Comparison of ENCODE assay signal across 8 mouse cellular contexts in genomic region chr11:79224562-79225280, GRCm38 (mm10). TPM values are rescaled to one million over a fixed set of nuclear protein-coding genes. Genes with fewer than 3 reads are reported as not detected.
A peak's percentile ranks its signal among the peaks of the same experiment; 100 is the strongest.
DNase-seq lines count a peak whose midpoint lies in the region; ATAC-seq and TF ChIP-seq lines count a peak whose summit lies in the region.

No protein-coding gene starts in this region.

- no peaks in the 10 kb centered on the region for H3K79me2 ChIP-seq in myocyte (ENCODE audit: control insufficient read depth, insufficient read depth)

- peak; percentile 94 for TF ChIP-seq CTCF in bone marrow, adult 2 months (IDR thresholded peaks at IDR 0.05; ENCODE audit: control insufficient read depth, insufficient read depth, low read length)
- TF ChIP-seq CTCF in kidney, postnatal 0 days (IDR thresholded peaks at IDR 0.05; ENCODE audit: low read depth), result peak; percentile 98

- H3K4me2 ChIP-seq in embryonic facial prominence, embryonic 15.5 days (replicated peaks), result no peak overlapping the region; the same call in 1 of the 2 replicates
- H3K4me2 ChIP-seq in kidney, postnatal 0 days (ENCODE audit: low read length), result peak overlapping the region; percentile 8; the same call in 1 of the 2 replicates
- H3K4me2 ChIP-seq in liver, embryonic 11.5 days, result peak overlapping the region; percentile 52
- peak overlapping the region; percentile 2 for H3K4me2 ChIP-seq in myocyte (ENCODE audit: low read depth)

- H3K9ac ChIP-seq in embryonic facial prominence, embryonic 15.5 days, result no peak overlapping the region
- no peak overlapping the region for H3K9ac ChIP-seq in kidney, postnatal 0 days (ENCODE audit: low read depth, low read length)
- peak overlapping the region; percentile 48 for H3K9ac ChIP-seq in liver, embryonic 11.5 days (ENCODE audit: low read depth, low read length)

- peak overlapping the region; percentile 4 for H3K4me3 ChIP-seq in bone marrow, adult 2 months (replicated peaks; ENCODE audit: control insufficient read depth, low read depth, low read length)
- H3K4me3 ChIP-seq in embryonic facial prominence, embryonic 15.5 days (replicated peaks), result no peak overlapping the region
- no peak overlapping the region for H3K4me3 ChIP-seq in heart, embryonic 10.5 days
- H3K4me3 ChIP-seq in kidney, postnatal 0 days (replicated peaks; ENCODE audit: low read depth, low read length), result no peak overlapping the region
- H3K4me3 ChIP-seq in liver, embryonic 11.5 days (ENCODE audit: low read depth, low read length), result no peak overlapping the region
- peak overlapping the region; percentile 4 for H3K4me3 ChIP-seq in myocyte

- no peaks in the 10 kb centered on the region for H3K36me3 ChIP-seq in embryonic facial prominence, embryonic 15.5 days
- no peaks in the 10 kb centered on the region for H3K36me3 ChIP-seq in heart, embryonic 10.5 days
- H3K36me3 ChIP-seq in kidney, postnatal 0 days (ENCODE audit: insufficient read depth, low read length), result no peaks in the 10 kb centered on the region
- H3K36me3 ChIP-seq in liver, embryonic 11.5 days (ENCODE audit: control insufficient read depth, insufficient read depth, low read length), result no peaks in the 10 kb centered on the region
- H3K36me3 ChIP-seq in myocyte (ENCODE audit: control insufficient read depth, insufficient read depth), result no peaks in the 10 kb centered on the region

- no peaks in the 10 kb centered on the region for H3K9me3 ChIP-seq in embryonic facial prominence, embryonic 15.5 days (replicated peaks)
- H3K9me3 ChIP-seq in heart, embryonic 10.5 days, result no peaks in the 10 kb centered on the region
- H3K9me3 ChIP-seq in kidney, postnatal 0 days (replicated peaks; ENCODE audit: low read length), result no peaks in the 10 kb centered on the region
- H3K9me3 ChIP-seq in liver, embryonic 11.5 days (ENCODE audit: control insufficient read depth, low read length), result no peaks in the 10 kb centered on the region

- peaks cover 2% of the 10 kb centered on the region; the same call in 1 of the 2 replicates for H3K4me1 ChIP-seq in bone marrow, adult 2 months (ENCODE audit: control insufficient read depth, insufficient read depth, low read length)
- H3K4me1 ChIP-seq in embryonic facial prominence, embryonic 15.5 days, result peaks cover 17% of the 10 kb centered on the region
- H3K4me1 ChIP-seq in heart, embryonic 10.5 days, result peaks cover 16% of the 10 kb centered on the region
- peaks cover 13% of the 10 kb centered on the region for H3K4me1 ChIP-seq in kidney, postnatal 0 days (replicated peaks; ENCODE audit: insufficient read depth, low read length)
- H3K4me1 ChIP-seq in liver, embryonic 11.5 days (replicated peaks; ENCODE audit: control insufficient read depth, insufficient read depth, low read length), result peaks cover 4% of the 10 kb centered on the region

- WGBS in bone marrow, adult 2 months, result 12% methylated on average over 18 of the region's 18 CpGs
- WGBS in embryonic facial prominence, embryonic 15.5 days, result 34% methylated on average over 18 of the region's 18 CpGs
- WGBS in heart, embryonic 10.5 days, result 39% methylated on average over 18 of the region's 18 CpGs
- WGBS in kidney, postnatal 0 days, result 15% methylated on average over 18 of the region's 18 CpGs
- WGBS in liver, embryonic 11.5 days, result 26% methylated on average over 18 of the region's 18 CpGs

- H3K27ac ChIP-seq in bone marrow, adult 2 months (ENCODE audit: control insufficient read depth, insufficient read depth, low read depth, low read length, poor library complexity), result peak overlapping the region; percentile 50
- H3K27ac ChIP-seq in embryonic facial prominence, embryonic 15.5 days (replicated peaks), result peak overlapping the region; percentile 52
- peak overlapping the region; percentile 75 for H3K27ac ChIP-seq in heart, embryonic 10.5 days
- H3K27ac ChIP-seq in kidney, postnatal 0 days, result peak overlapping the region; percentile 81
- peak overlapping the region; percentile 42; the same call in 1 of the 2 replicates for H3K27ac ChIP-seq in liver, embryonic 11.5 days (ENCODE audit: low read depth, low read length)

- H3K27me3 ChIP-seq in embryonic facial prominence, embryonic 15.5 days, result no peaks in the 10 kb centered on the region
- no peaks in the 10 kb centered on the region for H3K27me3 ChIP-seq in heart, embryonic 10.5 days (ENCODE audit: insufficient read depth, poor library complexity, severe bottlenecking)
- no peaks in the 10 kb centered on the region for H3K27me3 ChIP-seq in kidney, postnatal 0 days (ENCODE audit: insufficient read depth, low read length)
- no peaks in the 10 kb centered on the region for H3K27me3 ChIP-seq in liver, embryonic 11.5 days (replicated peaks; ENCODE audit: control insufficient read depth, insufficient read depth, low read length)
- no peaks in the 10 kb centered on the region for H3K27me3 ChIP-seq in myocyte (ENCODE audit: control insufficient read depth, insufficient read depth, insufficient read length)

- peak; percentile 74 for ATAC-seq in embryonic facial prominence, embryonic 15.5 days (ENCODE audit: insufficient number of reproducible peaks, low FRiP score, low TSS enrichment, low read depth)
- ATAC-seq in kidney, postnatal 0 days (replicated peaks; ENCODE audit: low FRiP score, low read depth), result peak; percentile 77; the same call in 1 of the 2 replicates
- ATAC-seq in liver, embryonic 11.5 days (replicated peaks; ENCODE audit: low FRiP score), result peak; percentile 49; the same call in 1 of the 2 replicates

- DNase-seq in B cell, adult 2 months, result peak; percentile 89
- peak; percentile 91 for DNase-seq in heart, embryonic 10.5 days (ENCODE audit: low spot score)
- peak; percentile 96 for DNase-seq in kidney, postnatal 0 days (ENCODE audit: low spot score)
- DNase-seq in liver, embryonic 11.5 days (ENCODE audit: low spot score), result peak; percentile 88
- DNase-seq in spleen, postnatal 4 days (ENCODE audit: low spot score in 2 of 2), result peak; percentile 82 to 96

- TF ChIP-seq POLR2A in bone marrow, adult 2 months (IDR thresholded peaks at IDR 0.05; ENCODE audit: borderline replicate concordance, control insufficient read depth, low read depth, low read length), result no peak
- TF ChIP-seq POLR2A in myocyte (IDR thresholded peaks at IDR 0.05; ENCODE audit: insufficient read length, low read depth), result no peak

- no peak overlapping the region for H3ac ChIP-seq in myocyte (ENCODE audit: control insufficient read depth, insufficient read length)

TF ChIP-seq in myocyte, 11 proteins besides CTCF, POLR2A, EP300 and RAD21:
- TF ChIP-seq SRF (IDR thresholded peaks at IDR 0.05; ENCODE audit: control insufficient read depth, insufficient read length, low read depth) (no peak), MAX (IDR thresholded peaks at IDR 0.05; ENCODE audit: low read depth) (no peak), MYOG (IDR thresholded peaks at IDR 0.05; ENCODE audit: control insufficient read depth in 1 of 3, insufficient read depth in 1 of 3, insufficient read length in 2 of 3, low read depth in 2 of 3) (no peak), CEBPB (IDR thresholded peaks at IDR 0.05; ENCODE audit: insufficient read depth, poor library complexity, severe bottlenecking) (no peak), E2F4 (IDR thresholded peaks at IDR 0.05; ENCODE audit: insufficient read depth) (no peak)
TF ChIP-seq in myocyte: peak in this region for 0.

RNA-seq across cellular contexts. Expression of gene Wsb1, which starts 29.8 kb away (rescaled TPM):
- polyA plus RNA-seq in bone marrow, adult 2 months (2011; ENCODE audit: insufficient read depth, insufficient read length, low replicate concordance, missing spikeins), result 22.8 and 53.1 TPM in 2 replicates
- polyA plus RNA-seq in embryonic facial prominence, embryonic 15.5 days (2015; fragmentation: Nextera tagmentation; extraction: Ambion mirVana), result 208 and 233 TPM in 2 replicates
- polyA plus RNA-seq in heart, embryonic 10.5 days (2016; fragmentation: Nextera tagmentation; extraction: Ambion mirVana), result 169 and 203 TPM in 2 replicates
- polyA plus RNA-seq in kidney, postnatal 0 days (2015; fragmentation: Nextera tagmentation; extraction: Ambion mirVana), result 265 and 274 TPM in 2 replicates
- 114 and 123 TPM in 2 replicates for polyA plus RNA-seq in liver, embryonic 11.5 days (2014; fragmentation: Nextera tagmentation; extraction: Ambion mirVana)
- 35.1 TPM for polyA plus RNA-seq in myocyte (2012; fragmentation: generic; extraction: Trizol)

Comparison
In these comparisons a context has a peak if more than half of its experiments do, and no peak if none do; other contexts are left out.
1. H3K4me3 ChIP-seq: peak in bone marrow, adult 2 months (single experiment) and myocyte (single experiment); none in embryonic facial prominence, embryonic 15.5 days (single experiment), heart, embryonic 10.5 days (single experiment), kidney, postnatal 0 days (single experiment) and liver, embryonic 11.5 days (single experiment).
2. Peak in every context shown above with its lines, with median percentiles within 50 percentile points of each other: DNase-seq, H3K27ac ChIP-seq and ATAC-seq.